Mouse (Mus musculus) kidney, embryonic 15.5 days (tissue): ENCODE results near the gene Serping1. TPM values are rescaled to one million over a fixed set of nuclear protein-coding genes. Genes with fewer than 3 reads are reported as not detected.

Source experiments
- ATAC-seq: fragments of 200-750 bp; cut with Nextera tagmentation; replicated peaks from 2 replicates; pipeline ENCODE4 v1.8.0; 2017; ENCODE audit warnings: moderate TSS enrichment; ENCODE audit not compliant: low FRiP score
- H3K27ac ChIP-seq: fragments of 300-500 bp; sonication (generic); 2 replicates; pipeline ENCODE4 v1.5.1; 2015; ENCODE audit warnings: mild to moderate bottlenecking, inconsistent platforms
- H3K27me3 ChIP-seq: fragments of 300-500 bp; sonication (generic); 2 replicates; pipeline ENCODE4 v1.6.1; 2015; ENCODE audit warnings: inconsistent platforms
- H3K36me3 ChIP-seq: fragments of 300-500 bp; sonication (generic); 2 replicates; pipeline ENCODE4 v1.6.1; 2015; ENCODE audit warnings: inconsistent platforms
- H3K4me1 ChIP-seq: fragments of 300-500 bp; sonication (generic); 2 replicates; pipeline ENCODE4 v1.6.1; 2015; ENCODE audit warnings: inconsistent platforms
- H3K4me2 ChIP-seq: fragments of 300-500 bp; sonication (generic); 2 replicates; pipeline ENCODE4 v1.6.1; 2015; ENCODE audit warnings: moderate library complexity, mild to moderate bottlenecking, inconsistent platforms
- H3K4me3 ChIP-seq: fragments of 300-500 bp; sonication (generic); replicated peaks from 2 replicates; pipeline ENCODE4 v1.5.1; 2015; ENCODE audit warnings: mild to moderate bottlenecking, inconsistent platforms
- H3K9ac ChIP-seq: fragments of 300-500 bp; sonication (generic); 2 replicates; pipeline ENCODE4 v1.6.1; 2015; ENCODE audit warnings: mild to moderate bottlenecking, inconsistent platforms
- H3K9me3 ChIP-seq: fragments of 300-500 bp; sonication (generic); replicated peaks from 2 replicates; pipeline ENCODE4 v1.6.1; 2016; ENCODE audit warnings: inconsistent platforms
- WGBS: fragments of 180-500 bp; shearing (Covaris S2); methylation state at CpG from one replicate; pipeline ENCODE4 v1.1.7; 2015; ENCODE audit warnings: mixed read lengths; 5-methylcytosine and 5-hydroxymethylcytosine counted together
- polyA plus RNA-seq: library from polyadenylated mRNA; unstranded; fragments of >200 nt; fragmentation: Nextera tagmentation; extraction: Ambion mirVana; gene quantifications from 2 replicates; pipeline ENCODE4 v1.2.1, GENCODE M21; 2015

Serping1 gene
- polyA plus RNA-seq, 1 experiment from 2014 or later = 109 TPM

DNA sequence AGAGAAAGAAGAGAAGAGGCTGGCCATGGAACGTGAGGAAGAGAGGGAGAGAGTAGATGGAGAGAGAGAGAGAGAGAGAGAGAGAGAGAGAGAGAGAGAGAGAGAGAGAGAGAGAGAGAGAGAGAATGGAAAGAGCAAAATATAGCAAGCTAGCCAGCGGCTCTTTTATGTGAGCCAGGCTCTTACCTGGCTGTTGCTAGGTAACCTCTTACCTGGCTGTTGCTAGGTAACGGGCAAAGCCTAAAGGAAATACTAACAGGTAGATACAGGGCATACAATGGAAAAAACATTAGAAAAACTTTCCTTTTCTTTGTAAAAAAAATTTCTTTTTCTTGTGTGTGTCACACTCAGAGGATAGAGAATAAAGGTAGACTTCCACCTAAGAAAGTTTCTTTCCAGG, 2.5 kb upstream of the Serping1 start:
- H3K36me3 ChIP-seq = no peaks in the 10 kb centered on the region
- peaks cover 22% of the 10 kb centered on the region for H3K4me1 ChIP-seq
- H3K9ac ChIP-seq = no peak overlapping the region
- H3K27ac ChIP-seq = no peak overlapping the region
- no peak overlapping the region for H3K4me3 ChIP-seq
- WGBS = 67% methylated on average over 3 of the region's 3 CpGs
- H3K4me2 ChIP-seq = no peak overlapping the region
- no peak for ATAC-seq
- H3K9me3 ChIP-seq = no peaks in the 10 kb centered on the region
- H3K27me3 ChIP-seq = no peaks in the 10 kb centered on the region

DNA sequence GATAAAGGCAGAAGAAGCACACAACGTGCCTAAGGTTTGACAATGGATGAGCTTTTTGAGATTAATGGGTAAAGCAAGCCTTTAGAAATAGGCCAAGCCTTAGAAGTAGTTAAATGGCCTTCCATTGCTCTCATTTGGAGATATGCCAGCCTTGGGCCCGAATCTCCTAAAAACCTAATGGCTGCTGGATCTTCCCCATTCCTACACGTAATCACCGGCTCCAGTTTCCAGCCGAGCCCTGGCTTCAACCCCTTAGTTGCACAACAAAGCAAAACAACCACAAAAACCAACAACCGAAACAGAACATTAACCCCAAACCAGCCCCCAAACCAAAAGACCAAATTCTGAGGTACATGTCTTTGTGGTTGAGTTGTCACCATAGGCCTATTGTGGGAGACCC, 421 bp upstream of the Serping1 start:
- Histone ChIP-seq H3K4me3 (no peak overlapping the region), H3K4me1 (peaks cover 22% of the 10 kb centered on the region), H3K27me3 (no peaks in the 10 kb centered on the region), H3K4me2 (peak overlapping the region; percentile 63), H3K36me3 (no peaks in the 10 kb centered on the region), H3K9ac (no peak overlapping the region), H3K27ac (peak overlapping the region; percentile 88), H3K9me3 (no peaks in the 10 kb centered on the region)
- WGBS = 70% methylated on average over 6 of the region's 6 CpGs
- no peak for ATAC-seq

DNA sequence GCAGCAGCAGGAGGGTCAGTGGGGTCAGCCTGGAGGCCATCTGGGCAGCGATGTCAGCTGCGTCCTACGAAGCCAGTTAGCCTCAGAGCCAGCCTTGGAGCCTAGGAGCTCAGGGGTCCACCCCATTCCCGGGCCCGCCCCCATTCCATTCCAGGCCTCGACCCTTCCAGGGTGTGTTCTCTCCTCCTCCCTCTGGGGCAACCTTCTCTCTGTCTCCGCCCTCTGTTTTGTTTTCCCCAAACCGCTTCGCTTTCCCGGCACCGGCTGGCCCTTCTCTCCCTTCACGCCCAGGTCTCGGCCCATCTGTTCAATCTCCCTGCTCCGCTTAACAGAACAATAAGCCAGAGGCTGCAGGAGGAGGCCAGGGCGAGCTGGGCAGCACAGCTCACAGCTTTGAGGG, 493 bp downstream of the Serping1 start:
- peaks cover 22% of the 10 kb centered on the region for H3K4me1 ChIP-seq
- H3K4me3 ChIP-seq = peak overlapping the region; percentile 44
- H3K27me3 ChIP-seq = no peaks in the 10 kb centered on the region
- H3K9me3 ChIP-seq = no peaks in the 10 kb centered on the region
- H3K4me2 ChIP-seq = peak overlapping the region; percentile 63
- H3K9ac ChIP-seq = peak overlapping the region; percentile 32; the same call in 1 of the 2 replicates
- peak; percentile 96 for ATAC-seq
- WGBS = 3% methylated on average over 14 of the region's 15 CpGs
- H3K36me3 ChIP-seq = no peaks in the 10 kb centered on the region
- H3K27ac ChIP-seq = peak overlapping the region; percentile 88

DNA sequence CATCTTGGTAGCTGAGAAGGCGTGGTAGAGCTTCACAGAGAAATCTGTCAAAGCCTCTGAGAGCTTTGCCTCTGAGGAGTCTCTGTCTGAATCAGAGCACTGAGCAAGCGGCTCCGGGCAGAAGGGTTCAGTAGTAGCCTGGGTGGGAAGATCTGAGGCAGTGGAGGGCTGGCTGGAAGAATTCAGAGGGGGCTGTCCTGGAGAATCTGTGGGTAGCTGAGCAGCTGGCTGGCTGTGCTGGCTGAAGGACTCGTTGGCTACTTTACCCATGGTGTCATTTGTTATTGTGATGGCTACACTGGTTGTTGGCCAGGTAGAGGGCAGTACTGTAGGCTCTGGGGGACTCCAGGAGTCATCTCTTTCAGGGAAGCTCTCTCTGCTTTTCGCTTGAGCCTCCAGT, 2.0 kb downstream of the Serping1 start:
- WGBS = 81% methylated on average over 5 of the region's 5 CpGs
- Histone ChIP-seq H3K27ac (no peak overlapping the region), H3K9ac (no peak overlapping the region), H3K27me3 (no peaks in the 10 kb centered on the region), H3K4me3 (no peak overlapping the region), H3K9me3 (no peaks in the 10 kb centered on the region), H3K36me3 (0 out of 2 replicates have a peak, but pooled peaks cover 2% of the 10 kb centered on the region), H3K4me1 (peaks cover 22% of the 10 kb centered on the region), H3K4me2 (0 out of 2 replicates have a peak overlapping the region, but pooled peaks have one; percentile 4)
- no peak for ATAC-seq

DNA sequence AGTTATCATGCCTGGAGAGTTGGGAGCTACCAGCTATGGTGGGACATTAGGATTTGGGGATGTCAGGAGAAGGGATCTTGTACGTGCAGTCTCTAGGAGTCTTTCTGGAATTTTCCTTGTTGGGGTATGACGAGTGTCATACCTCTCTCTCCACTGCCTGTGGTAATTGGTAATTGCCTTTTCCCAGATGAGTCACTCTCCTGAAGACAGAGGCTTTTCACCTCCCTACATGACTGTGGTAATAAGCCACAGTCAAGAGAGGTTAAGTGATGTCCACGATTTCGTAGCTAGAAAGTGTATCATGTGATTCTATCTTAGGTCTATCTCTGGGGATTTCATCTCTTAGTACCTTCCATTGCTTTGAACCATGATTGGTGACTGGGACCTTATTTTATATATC, 2.8 kb downstream of the Serping1 start:
- 89% methylated on average over 4 of the region's 4 CpGs for WGBS

DNA sequence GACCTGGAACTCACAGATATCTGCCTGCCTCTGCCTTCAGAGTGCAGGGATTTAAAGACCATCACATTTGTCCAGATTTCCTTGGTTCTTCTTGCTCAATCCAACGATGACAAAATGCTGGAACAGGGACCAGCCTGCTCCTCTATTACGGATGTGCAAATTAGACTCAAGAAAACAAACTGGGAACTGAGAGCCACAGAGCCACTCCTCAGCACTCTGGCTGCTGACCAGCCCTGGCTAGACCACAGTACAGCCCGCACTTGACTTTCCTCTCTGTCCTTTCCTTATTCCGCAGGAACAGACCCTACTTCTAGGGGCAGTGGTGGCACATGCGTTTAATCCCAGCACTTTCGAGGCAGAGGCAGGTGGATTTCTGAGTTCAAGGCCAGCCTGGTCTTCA, 4.7 kb downstream of the Serping1 start:
- H3K9me3 ChIP-seq = no peaks in the 10 kb centered on the region
- H3K4me3 ChIP-seq = no peak overlapping the region
- no peak overlapping the region for H3K9ac ChIP-seq
- 79% methylated on average over 6 of the region's 6 CpGs for WGBS
- 0 out of 2 replicates have a peak, but pooled peaks cover 2% of the 10 kb centered on the region for H3K36me3 ChIP-seq
- no peak overlapping the region for H3K4me2 ChIP-seq
- ATAC-seq = no peak
- peaks cover 19% of the 10 kb centered on the region for H3K4me1 ChIP-seq
- no peak overlapping the region for H3K27ac ChIP-seq
- H3K27me3 ChIP-seq = no peaks in the 10 kb centered on the region

More for the DNA sequence above, 2.8 kb downstream of the Serping1 start:
- H3K4me3 ChIP-seq = no peak overlapping the region
- H3K27ac ChIP-seq = no peak overlapping the region
- 0 out of 2 replicates have a peak, but pooled peaks cover 2% of the 10 kb centered on the region for H3K36me3 ChIP-seq
- H3K9ac ChIP-seq = no peak overlapping the region
- no peak overlapping the region for H3K4me2 ChIP-seq
- no peak for ATAC-seq
- H3K27me3 ChIP-seq = no peaks in the 10 kb centered on the region
- H3K4me1 ChIP-seq = peaks cover 22% of the 10 kb centered on the region
- H3K9me3 ChIP-seq = no peaks in the 10 kb centered on the region

DNA sequence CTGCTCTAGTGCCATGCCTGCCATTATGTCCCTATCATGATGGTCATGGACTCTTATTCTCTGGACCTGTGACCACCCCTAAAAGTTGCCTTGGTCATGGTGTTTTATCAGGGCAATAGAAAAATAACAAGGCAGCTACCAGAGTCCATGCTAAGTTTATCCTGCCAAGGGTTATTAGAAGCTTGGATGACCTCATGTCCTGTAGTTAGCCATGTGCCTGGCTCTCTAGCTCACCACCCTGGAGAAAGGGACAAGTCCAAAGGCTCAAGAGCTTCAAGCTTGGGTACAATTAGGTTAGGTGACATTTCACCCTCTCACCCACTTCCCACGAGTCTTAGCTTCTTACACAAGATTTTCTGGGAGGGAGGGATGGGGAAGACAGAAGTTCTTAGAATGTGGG, 12.4 kb downstream of the Serping1 start:
- Histone ChIP-seq H3K9ac (no peak overlapping the region), H3K27ac (no peak overlapping the region), H3K36me3 (no peaks in the 10 kb centered on the region), H3K4me1 (no peaks in the 10 kb centered on the region), H3K9me3 (no peaks in the 10 kb centered on the region), H3K4me2 (no peak overlapping the region), H3K27me3 (no peaks in the 10 kb centered on the region), H3K4me3 (no peak overlapping the region)
- ATAC-seq = no peak
- 35% methylated on average over 1 of the region's 1 CpGs for WGBS

DNA sequence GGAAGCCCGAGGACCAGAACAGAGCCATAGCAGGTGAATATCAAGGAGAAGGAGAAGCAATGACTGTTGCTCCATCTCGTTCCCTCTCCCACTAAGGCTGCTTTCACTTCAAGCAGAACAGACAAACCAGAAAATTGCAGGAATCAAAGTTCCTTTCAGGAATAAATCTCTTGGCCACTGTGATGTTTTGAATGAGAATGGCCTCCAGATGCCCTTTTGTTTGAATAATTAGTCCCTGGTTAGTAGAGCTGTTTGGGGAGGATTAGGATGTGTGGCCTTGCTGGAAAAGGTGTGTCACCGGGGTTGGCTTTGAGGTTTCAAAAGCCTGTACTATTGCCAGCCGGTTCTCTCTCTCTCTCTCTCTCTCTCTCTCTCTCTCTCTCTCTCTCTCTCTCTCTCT, 12.9 kb downstream of the Serping1 start:
- no peak overlapping the region for H3K4me2 ChIP-seq
- no peaks in the 10 kb centered on the region for H3K27me3 ChIP-seq
- no peaks in the 10 kb centered on the region for H3K4me1 ChIP-seq
- H3K9me3 ChIP-seq = no peaks in the 10 kb centered on the region
- H3K9ac ChIP-seq = no peak overlapping the region
- ATAC-seq = no peak
- no peak overlapping the region for H3K27ac ChIP-seq
- H3K4me3 ChIP-seq = no peak overlapping the region
- 65% methylated on average over 4 of the region's 4 CpGs for WGBS
- no peaks in the 10 kb centered on the region for H3K36me3 ChIP-seq

DNA sequence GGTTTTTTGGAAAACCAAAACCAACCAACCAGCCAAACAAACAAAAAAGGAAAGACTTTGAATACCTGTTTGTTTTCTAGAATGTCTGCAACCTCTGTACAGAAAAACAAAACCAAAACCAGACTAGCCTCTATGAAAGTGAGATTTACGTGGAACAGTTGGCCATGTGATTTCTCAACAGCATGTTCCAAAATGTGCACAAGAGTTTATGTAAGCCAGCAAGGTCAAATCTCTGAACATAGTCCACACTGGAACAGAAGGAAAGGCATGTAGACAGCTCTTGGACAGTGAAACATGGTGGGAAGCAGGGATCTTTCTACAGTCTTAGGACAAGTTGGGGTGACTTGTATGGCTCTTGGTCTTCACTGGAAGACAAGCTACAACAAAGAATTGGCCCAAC, 13.4 kb downstream of the Serping1 start:
- no peaks in the 10 kb centered on the region for H3K36me3 ChIP-seq
- no peaks in the 10 kb centered on the region for H3K27me3 ChIP-seq
- no peaks in the 10 kb centered on the region for H3K9me3 ChIP-seq
- no peak overlapping the region for H3K4me3 ChIP-seq
- H3K4me2 ChIP-seq = no peak overlapping the region
- H3K9ac ChIP-seq = no peak overlapping the region
- no peak overlapping the region for H3K27ac ChIP-seq
- ATAC-seq = no peak
- H3K4me1 ChIP-seq = no peaks in the 10 kb centered on the region
- WGBS = 84% methylated on average over 1 of the region's 1 CpGs

DNA sequence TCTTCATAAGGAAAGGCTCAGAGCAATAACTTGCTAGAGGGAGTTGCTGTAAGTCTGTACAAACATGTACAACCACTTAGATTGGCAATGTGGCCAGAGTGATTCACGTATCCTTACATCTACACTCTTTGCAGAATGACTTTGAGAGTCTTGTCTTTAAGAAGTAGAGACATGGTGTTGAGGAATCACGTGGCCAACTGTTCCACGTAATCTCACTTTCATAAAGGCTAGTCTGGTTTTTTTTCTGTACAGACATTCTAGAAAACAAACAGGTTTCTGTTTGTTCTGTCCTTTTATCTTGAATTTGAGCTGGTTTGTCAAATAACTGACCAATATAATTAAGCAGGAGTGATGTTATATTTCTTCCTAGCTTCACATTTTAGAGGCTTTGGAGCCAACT, 13.9 kb downstream of the Serping1 start:
- no peaks in the 10 kb centered on the region for H3K4me1 ChIP-seq
- no peak overlapping the region for H3K4me3 ChIP-seq
- no peaks in the 10 kb centered on the region for H3K36me3 ChIP-seq
- no peak overlapping the region for H3K27ac ChIP-seq
- no peaks in the 10 kb centered on the region for H3K9me3 ChIP-seq
- 85% methylated on average over 3 of the region's 3 CpGs for WGBS
- ATAC-seq = no peak
- no peak overlapping the region for H3K9ac ChIP-seq
- no peak overlapping the region for H3K4me2 ChIP-seq
- H3K27me3 ChIP-seq = no peaks in the 10 kb centered on the region

DNA sequence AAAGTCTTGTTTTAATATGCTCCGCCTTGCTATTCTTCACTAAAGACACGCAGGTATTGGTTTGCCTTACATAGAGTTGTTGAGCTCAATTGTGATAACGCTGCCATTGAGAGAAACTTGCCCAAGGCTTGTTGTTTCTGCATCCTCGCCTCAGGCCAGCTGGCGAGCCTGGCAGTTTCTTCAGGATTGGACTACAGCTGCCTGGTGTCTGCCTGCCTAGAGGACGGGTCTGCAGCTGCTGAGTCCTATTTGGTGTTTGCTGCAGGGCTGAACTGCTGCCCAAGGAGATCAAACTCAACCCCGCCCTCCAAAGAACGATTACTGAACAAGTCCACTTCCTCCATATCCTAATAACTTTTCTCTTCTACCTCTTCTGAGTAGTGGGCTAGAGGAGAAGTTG, 14.5 kb downstream of the Serping1 start:
- ATAC-seq = no peak
- Histone ChIP-seq H3K4me3 (no peak overlapping the region), H3K27me3 (no peaks in the 10 kb centered on the region), H3K27ac (no peak overlapping the region), H3K4me2 (no peak overlapping the region), H3K9me3 (no peaks in the 10 kb centered on the region), H3K4me1 (no peaks in the 10 kb centered on the region), H3K36me3 (no peaks in the 10 kb centered on the region), H3K9ac (no peak overlapping the region)
- 73% methylated on average over 8 of the region's 8 CpGs for WGBS

DNA sequence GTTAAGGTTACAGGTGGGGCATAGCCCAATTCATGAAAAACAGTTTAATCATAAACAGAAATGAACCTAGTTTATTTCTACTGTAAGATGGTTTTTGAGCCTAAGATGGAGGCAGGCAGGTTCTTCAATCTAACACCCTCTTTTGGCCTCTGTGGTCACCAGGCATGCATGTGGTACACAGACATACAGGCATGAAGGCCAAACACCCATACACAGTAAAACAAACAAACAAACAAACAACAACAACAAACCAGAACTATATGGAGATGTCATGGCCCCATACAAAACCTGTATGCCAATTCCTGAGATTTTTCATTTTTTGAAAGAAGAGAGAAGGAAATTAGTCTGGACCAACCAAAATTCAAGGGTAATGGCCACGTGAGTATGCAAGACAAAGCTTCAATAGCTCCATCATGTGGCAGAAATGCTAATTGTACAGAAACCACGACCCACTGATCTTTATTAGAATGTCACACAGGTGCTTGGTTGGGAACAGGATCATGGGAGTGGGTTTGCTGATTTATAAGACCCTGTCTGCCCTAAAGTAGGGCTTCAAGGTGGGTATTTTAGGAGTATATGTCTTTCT, 16.6 kb downstream of the Serping1 start:
- 0% methylated on average over 2 of the region's 2 CpGs for WGBS
- H3K4me1 ChIP-seq = no peaks in the 10 kb centered on the region
- H3K27ac ChIP-seq = no peak overlapping the region
- peak; percentile 58 for ATAC-seq
- H3K27me3 ChIP-seq = no peaks in the 10 kb centered on the region
- no peaks in the 10 kb centered on the region for H3K9me3 ChIP-seq
- no peak overlapping the region for H3K9ac ChIP-seq
- H3K36me3 ChIP-seq = no peaks in the 10 kb centered on the region
- H3K4me2 ChIP-seq = no peak overlapping the region
- H3K4me3 ChIP-seq = no peak overlapping the region

DNA sequence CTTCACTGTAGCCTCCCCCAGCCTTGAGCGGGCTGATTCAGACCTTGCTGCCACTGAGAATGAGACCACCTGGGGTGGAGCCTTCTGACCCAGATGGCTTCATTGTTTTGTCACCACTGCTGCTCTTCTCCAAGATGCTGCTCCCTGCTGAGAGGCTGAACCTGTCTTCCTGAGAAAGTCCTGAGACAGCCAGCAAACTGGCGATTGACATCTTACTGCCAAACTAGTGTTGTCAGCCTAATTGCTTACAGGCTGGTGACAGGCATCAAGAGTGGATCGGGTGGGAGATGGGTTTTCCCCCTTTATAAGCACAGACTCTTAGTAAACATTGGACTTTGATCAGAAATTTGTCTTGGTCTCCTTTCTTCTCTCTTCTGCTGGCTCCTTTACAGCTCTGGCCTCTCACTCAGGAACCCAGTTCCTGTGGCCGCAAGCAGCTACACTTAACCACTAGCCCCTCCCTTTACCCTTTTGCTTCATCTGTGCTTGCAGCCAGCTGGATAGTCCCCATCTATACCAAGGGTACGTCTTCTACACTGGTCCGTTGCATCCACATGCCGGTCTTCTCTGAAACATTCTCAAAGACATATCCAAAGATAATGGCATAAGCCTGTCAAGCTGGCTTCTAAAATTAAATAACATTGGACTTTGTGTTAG, 18.1 kb downstream of the Serping1 start:
- no peaks in the 10 kb centered on the region for H3K9me3 ChIP-seq
- no peak overlapping the region for H3K4me3 ChIP-seq
- H3K9ac ChIP-seq = no peak overlapping the region
- no peak for ATAC-seq
- H3K27ac ChIP-seq = no peak overlapping the region
- H3K4me1 ChIP-seq = no peaks in the 10 kb centered on the region
- no peaks in the 10 kb centered on the region for H3K36me3 ChIP-seq
- no peaks in the 10 kb centered on the region for H3K27me3 ChIP-seq
- no peak overlapping the region for H3K4me2 ChIP-seq
- 59% methylated on average over 7 of the region's 7 CpGs for whole genome bisulfite sequencing
